19 mouse cellular contexts compared by ENCODE assay signal in the genomic region with DNA sequence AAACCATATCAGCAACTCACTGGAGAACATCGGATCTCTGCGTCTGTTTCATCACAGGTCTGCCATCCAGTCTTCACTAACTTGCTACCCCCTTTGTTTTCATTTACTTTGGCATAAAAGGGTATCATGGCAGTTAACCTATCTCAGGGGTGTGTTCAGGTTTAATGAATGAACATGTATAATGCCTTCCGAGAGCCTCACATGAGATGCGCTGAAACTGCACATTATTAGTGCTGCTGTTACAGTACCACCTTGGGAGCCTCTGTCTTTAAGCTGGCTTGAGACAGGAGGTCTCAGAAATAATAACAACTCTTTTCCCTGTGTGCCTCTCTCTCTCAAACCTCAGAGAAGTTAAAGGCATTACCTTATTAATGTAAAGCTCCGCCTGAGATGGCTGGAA.
"Had no signal": no experiment of that assay in that cellular context is flagged by ENCODE, and none has a peak within 500 bp of the region (broad histone marks: within the 10 kb centered on the region; RNA-seq: fewer than 3 reads in every experiment).

No protein-coding gene starts in this region.

- H3K36me3 ChIP-seq: liver, embryonic 12.5 days; midbrain, embryonic 13.5 days; midbrain, embryonic 15.5 days; neural tube, embryonic 12.5 days had no signal

- H3K27ac ChIP-seq: liver, embryonic 12.5 days; liver, embryonic 14.5 days; midbrain, embryonic 13.5 days; midbrain, embryonic 15.5 days; neural tube, embryonic 12.5 days had no signal

- H3K4me2 ChIP-seq: liver, embryonic 12.5 days; lung, embryonic 14.5 days; midbrain, embryonic 11.5 days; midbrain, embryonic 13.5 days; midbrain, embryonic 15.5 days; neural tube, embryonic 12.5 days had no signal

- H3K27me3 ChIP-seq: liver, embryonic 12.5 days; midbrain, embryonic 13.5 days; midbrain, embryonic 15.5 days; neural tube, embryonic 12.5 days had no signal

- DNase-seq: lung, adult 18-20 months; lung, embryonic 14.5 days; lung, postnatal 10 days; lung, postnatal 4 days; retina, postnatal 1 day; right cerebral cortex, adult 18-20 months; right cerebral cortex, postnatal 25 days; right cerebral cortex, postnatal 4 days; spleen, adult 18-20 months; thymus, adult 18-20 months; thymus, postnatal 14 days; thymus, postnatal 36 days had no signal

- H3K9me3 ChIP-seq: liver, embryonic 12.5 days; midbrain, embryonic 13.5 days; midbrain, embryonic 15.5 days; neural tube, embryonic 12.5 days had no signal

- H3K9ac ChIP-seq: liver, embryonic 12.5 days; liver, embryonic 14.5 days; lung, embryonic 14.5 days; midbrain, embryonic 13.5 days; midbrain, embryonic 15.5 days; neural tube, embryonic 12.5 days had no signal

- ATAC-seq: liver, embryonic 12.5 days; midbrain, embryonic 13.5 days; midbrain, embryonic 15.5 days had no signal

- H3K4me3 ChIP-seq: liver, embryonic 12.5 days; midbrain, embryonic 13.5 days; midbrain, embryonic 15.5 days; myocyte; neural tube, embryonic 12.5 days had no signal

- H3K4me1 ChIP-seq: liver, embryonic 12.5 days; midbrain, embryonic 15.5 days had no signal
